ENCODE assay signal across 20 mouse cellular contexts in genomic region chr1:23915483-23915882, GRCm38 (mm10). TPM values are rescaled to one million over a fixed set of nuclear protein-coding genes. Genes with fewer than 3 reads are reported as not detected.
DNase-seq lines count a peak whose midpoint lies in the region; ATAC-seq lines count a peak whose summit lies in the region.
"Had no signal": no experiment of that assay in that cellular context is flagged by ENCODE, and none has a peak within 500 bp of the region (broad histone marks: within the 10 kb centered on the region; RNA-seq: fewer than 3 reads in every experiment).

No protein-coding gene starts in this region.

- peak; percentile 17 for DNase-seq in A20 (ENCODE audit: low read depth, low spot score)
- DNase-seq in MEL-GATA-1-ER (ENCODE audit: extremely low read depth, low read depth) = peak; percentile 78
- DNase-seq in retina, embryonic 14.5 days (ENCODE audit: low spot score) = no peak
- no peak for DNase-seq in cerebellum, adult 8-10 months
- DNase-seq: adrenal gland, postnatal 10 days; cerebellum, adult 11 months; cerebellum, postnatal 36 days; gastrocnemius, postnatal 14 days; heart, postnatal 10 days; lung, embryonic 14.5 days; right cerebral cortex, postnatal 4 days had no signal

- H3K27ac ChIP-seq in liver, embryonic 12.5 days = peak overlapping the region; percentile 62
- H3K27ac ChIP-seq in midbrain, embryonic 15.5 days = no peak overlapping the region
- H3K27ac ChIP-seq in forebrain, embryonic 16.5 days (ENCODE audit: low read length) = no peak overlapping the region
- H3K27ac ChIP-seq: embryonic facial prominence, embryonic 12.5 days; hindbrain, embryonic 14.5 days; left cerebral cortex, adult 2 months; macrophage had no signal

- no peaks in the 10 kb centered on the region for H3K36me3 ChIP-seq in liver, embryonic 12.5 days
- H3K36me3 ChIP-seq in midbrain, embryonic 15.5 days (replicated peaks) = no peaks in the 10 kb centered on the region
- no peaks in the 10 kb centered on the region for H3K36me3 ChIP-seq in forebrain, embryonic 16.5 days (ENCODE audit: control insufficient read depth, insufficient read depth)
- H3K36me3 ChIP-seq: embryonic facial prominence, embryonic 12.5 days had no signal

- no peaks in the 10 kb centered on the region for H3K27me3 ChIP-seq in liver, embryonic 12.5 days (replicated peaks)
- no peaks in the 10 kb centered on the region for H3K27me3 ChIP-seq in midbrain, embryonic 15.5 days (replicated peaks)
- H3K27me3 ChIP-seq in forebrain, embryonic 16.5 days (replicated peaks; ENCODE audit: control insufficient read depth, insufficient read depth, low read length) = no peaks in the 10 kb centered on the region
- H3K27me3 ChIP-seq: embryonic facial prominence, embryonic 12.5 days had no signal

- H3K9me3 ChIP-seq in liver, embryonic 12.5 days (replicated peaks) = no peaks in the 10 kb centered on the region
- H3K9me3 ChIP-seq in midbrain, embryonic 15.5 days = no peaks in the 10 kb centered on the region
- H3K9me3 ChIP-seq in forebrain, embryonic 16.5 days (ENCODE audit: control insufficient read depth, low read length) = no peaks in the 10 kb centered on the region
- H3K9me3 ChIP-seq: embryonic facial prominence, embryonic 12.5 days had no signal

- peak overlapping the region; percentile 27 for H3K9ac ChIP-seq in liver, embryonic 12.5 days
- no peak overlapping the region for H3K9ac ChIP-seq in midbrain, embryonic 15.5 days
- no peak overlapping the region for H3K9ac ChIP-seq in forebrain, embryonic 16.5 days (replicated peaks; ENCODE audit: low read depth, low read length)
- H3K9ac ChIP-seq: embryonic facial prominence, embryonic 12.5 days; hindbrain, embryonic 14.5 days; lung, embryonic 14.5 days had no signal

- peaks cover 60% of the 10 kb centered on the region for H3K4me1 ChIP-seq in liver, embryonic 12.5 days
- H3K4me1 ChIP-seq in midbrain, embryonic 15.5 days = peaks cover 13% of the 10 kb centered on the region
- H3K4me1 ChIP-seq in forebrain, embryonic 16.5 days (replicated peaks; ENCODE audit: control insufficient read depth, insufficient read depth, low read length) = peaks cover 9% of the 10 kb centered on the region

- no peak overlapping the region for H3K4me3 ChIP-seq in liver, embryonic 12.5 days
- H3K4me3 ChIP-seq in midbrain, embryonic 15.5 days = no peak overlapping the region
- no peak overlapping the region for H3K4me3 ChIP-seq in forebrain, embryonic 16.5 days (replicated peaks; ENCODE audit: low read length)
- H3K4me3 ChIP-seq: embryonic facial prominence, embryonic 12.5 days; left cerebral cortex, adult 2 months had no signal

- ATAC-seq in liver, embryonic 12.5 days = peak; percentile 76
- peak; percentile 63 for ATAC-seq in megakaryocyte progenitor cell, adult 5-6 weeks (replicated peaks; ENCODE audit: poor library complexity)
- no peak for ATAC-seq in midbrain, embryonic 15.5 days (replicated peaks)
- no peak for ATAC-seq in forebrain, embryonic 16.5 days
- ATAC-seq: intestine, postnatal 0 days had no signal

- 38% methylated on average over 4 of the region's 4 CpGs for WGBS in liver, embryonic 12.5 days (ENCODE audit: insufficient replicate concordance)
- WGBS in midbrain, embryonic 15.5 days = 94% methylated on average over 4 of the region's 4 CpGs
- WGBS in forebrain, embryonic 16.5 days = 94% methylated on average over 4 of the region's 4 CpGs

- peak overlapping the region; percentile 44 for H3K4me2 ChIP-seq in liver, embryonic 12.5 days
- H3K4me2 ChIP-seq in midbrain, embryonic 15.5 days = no peak overlapping the region
- H3K4me2 ChIP-seq in forebrain, embryonic 16.5 days (ENCODE audit: low read length) = no peak overlapping the region
- H3K4me2 ChIP-seq: embryonic facial prominence, embryonic 12.5 days; hindbrain, embryonic 14.5 days; lung, embryonic 14.5 days had no signal

RNA-seq across cellular contexts. Expression of gene Smap1, which starts 6.6 kb away (rescaled TPM):
- 35.6 and 38.2 TPM in 2 replicates for polyA plus RNA-seq in liver, embryonic 12.5 days (2016; fragmentation: Nextera tagmentation; extraction: Ambion mirVana)
- total RNA-seq in megakaryocyte progenitor cell, adult 5-6 weeks (2015) = 63.0 and 69.0 TPM in 2 replicates
- total RNA-seq in megakaryocyte progenitor cell, adult 5-6 weeks (2017) = 36.3 and 36.9 TPM in 2 replicates
- polyA plus RNA-seq in midbrain, embryonic 15.5 days (2015; fragmentation: Nextera tagmentation; extraction: Ambion mirVana) = 127 and 131 TPM in 2 replicates
- 85.7 and 86.3 TPM in 2 replicates for polyA plus RNA-seq in forebrain, embryonic 16.5 days (2015; fragmentation: Nextera tagmentation; extraction: Ambion mirVana)

Comparison
In these comparisons a context has a peak if more than half of its experiments do, and no peak if none do; other contexts are left out.
1. DNase-seq: peak in A20 (single experiment) and MEL-GATA-1-ER (single experiment); none in retina, embryonic 14.5 days (single experiment) and cerebellum, adult 8-10 months (single experiment).
2. ATAC-seq: peak in liver, embryonic 12.5 days (single experiment) and megakaryocyte progenitor cell, adult 5-6 weeks (single experiment); none in midbrain, embryonic 15.5 days (single experiment) and forebrain, embryonic 16.5 days (single experiment).